Mouse (Mus musculus): ENCODE measurements around the gene Mpzl2. TPM values are rescaled to one million over a fixed set of nuclear protein-coding genes. Genes with fewer than 3 reads are reported as not detected.

The Mpzl2 gene
- polyA plus RNA-seq, 1 experiment from 2014 or later: not detected

DNA sequence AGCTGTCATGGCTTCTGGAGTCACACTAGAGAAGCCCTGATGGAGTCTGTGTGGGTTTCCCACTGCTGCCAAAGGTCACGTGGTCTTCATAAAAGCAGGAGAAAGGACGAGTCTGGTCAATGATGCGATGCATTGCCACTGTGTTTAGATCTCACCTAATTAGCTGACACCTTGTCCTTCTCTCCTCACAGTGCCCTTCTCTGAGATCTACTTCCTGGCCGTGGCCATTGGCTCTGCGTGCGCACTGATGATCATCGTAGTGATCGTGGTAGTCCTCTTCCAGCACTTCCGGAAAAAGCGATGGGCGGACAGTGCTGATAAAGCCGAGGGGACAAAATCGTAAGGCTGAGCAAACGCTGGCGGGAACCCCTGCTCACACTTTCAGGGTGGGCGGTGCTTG, 7.4 kb downstream of the Mpzl2 start:
- Histone ChIP-seq H3K79me2 (ENCODE audit: inconsistent target) (no peaks in the 10 kb centered on the region), H3K36me3 (ENCODE audit: inconsistent target) (no peaks in the 10 kb centered on the region), H3K27ac (no peak overlapping the region), H3K4me3 (ENCODE audit: inconsistent target) (no peak overlapping the region)
- 89% methylated on average over 16 of the region's 16 CpGs for WGBS (ENCODE audit: missing documents)

- Histone ChIP-seq H3K4me3 (ENCODE audit: inconsistent target) (no peak overlapping the region), H3K36me3 (ENCODE audit: inconsistent target) (no peaks in the 10 kb centered on the region), H3K79me2 (ENCODE audit: inconsistent target) (no peaks in the 10 kb centered on the region), H3K27ac (no peak overlapping the region)
- 16% methylated on average over 4 of the region's 4 CpGs for WGBS (ENCODE audit: missing documents)
These were observed 8.9 kb downstream of the Mpzl2 start for GRCm38 (mm10) chr9:45048511-45048910.

DNA sequence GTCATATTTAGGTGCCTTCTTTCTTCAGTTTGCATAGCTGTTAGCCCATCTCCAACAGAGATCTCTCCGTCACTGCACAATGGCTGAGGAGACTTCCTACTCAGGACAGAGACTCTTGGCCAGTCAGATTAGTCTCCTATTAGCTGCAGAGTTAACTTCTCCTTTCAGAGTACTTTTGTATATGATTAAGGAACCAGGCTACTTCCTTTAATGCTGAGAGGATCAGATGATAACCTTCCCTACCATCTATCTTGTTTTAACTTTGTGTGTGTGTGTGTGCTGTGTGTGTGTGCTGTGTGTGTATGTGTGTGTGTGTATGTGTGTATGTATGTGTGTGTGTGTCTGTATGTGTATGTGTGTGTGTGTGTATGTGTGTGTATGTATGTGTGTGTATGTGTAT, 10.1 kb downstream of the Mpzl2 start:
- Histone ChIP-seq H3K4me3 (ENCODE audit: inconsistent target) (no peak overlapping the region), H3K36me3 (ENCODE audit: inconsistent target) (no peaks in the 10 kb centered on the region), H3K79me2 (ENCODE audit: inconsistent target) (no peaks in the 10 kb centered on the region), H3K27ac (no peak overlapping the region)
- 6% methylated on average over 1 of the region's 1 CpGs for WGBS (ENCODE audit: missing documents)

DNA sequence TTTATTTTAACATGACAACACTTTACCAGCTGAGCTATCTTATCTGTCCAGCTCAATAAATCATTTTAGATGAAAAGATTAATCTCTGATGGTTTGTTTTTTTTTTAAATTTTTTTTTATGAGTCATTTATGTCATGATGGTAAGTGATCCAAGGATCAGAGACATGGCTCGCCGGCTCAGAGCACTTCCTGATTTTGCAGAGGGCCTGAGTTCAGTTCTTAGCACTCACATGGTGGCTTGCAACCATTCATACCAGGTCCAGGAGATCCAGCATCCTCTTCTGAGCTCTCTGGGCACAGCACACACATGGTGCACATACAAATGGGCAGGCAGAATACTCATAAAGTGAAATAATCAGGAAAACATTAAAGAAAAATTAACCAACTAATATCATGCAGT, 10.7 kb downstream of the Mpzl2 start:
- H3K4me3 ChIP-seq (ENCODE audit: inconsistent target): no peak overlapping the region
- H3K27ac ChIP-seq: no peak overlapping the region
- H3K79me2 ChIP-seq (ENCODE audit: inconsistent target): no peaks in the 10 kb centered on the region
- WGBS (ENCODE audit: missing documents): 63% methylated on average over 2 of the region's 2 CpGs
- H3K36me3 ChIP-seq (ENCODE audit: inconsistent target): no peaks in the 10 kb centered on the region

GRCm38 (mm10) chr9:45055082-45055713, 15.6 kb downstream of the Mpzl2 start, which contains the start of gene Mpzl3:
Gene Mpzl3 (plus strand): TSS chr9:45055186.
- H3K79me2 ChIP-seq (ENCODE audit: inconsistent target): no peaks in the 10 kb centered on the region
- peak within 1 kb of the TSS; percentile 22 for H3K4me3 ChIP-seq (ENCODE audit: inconsistent target)
- no peak within 1 kb of the TSS for H3K27ac ChIP-seq
- H3K36me3 ChIP-seq (ENCODE audit: inconsistent target): no peaks in the 10 kb centered on the region
- 6% methylated on average over 30 of the region's 33 CpGs for WGBS (ENCODE audit: missing documents)

- H3K36me3 ChIP-seq (ENCODE audit: inconsistent target): no peaks in the 10 kb centered on the region
These were observed 18.8 kb downstream of the Mpzl2 start for GRCm38 (mm10) chr9:45058304-45058940.

DNA sequence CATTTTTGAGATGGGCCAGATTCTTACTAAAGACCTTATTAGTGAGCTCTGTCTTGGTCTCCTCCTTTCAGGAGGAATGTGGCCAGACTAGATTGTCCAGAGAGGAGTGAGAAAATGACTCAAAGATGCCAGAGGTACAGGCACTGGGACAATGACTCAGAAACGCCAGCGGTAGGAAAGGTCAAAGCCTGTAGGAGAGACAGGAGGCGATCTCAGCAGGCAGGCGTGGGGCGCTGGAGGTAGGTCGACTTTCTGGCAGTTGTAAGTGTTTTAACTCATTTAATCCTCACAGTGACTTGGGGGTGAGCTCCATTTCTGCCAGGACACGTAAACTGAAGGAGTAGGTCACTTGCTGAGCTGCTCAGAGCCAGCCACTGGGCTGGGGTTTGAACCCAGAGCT, 20.6 kb downstream of the Mpzl2 start:
- Histone ChIP-seq H3K36me3 (ENCODE audit: inconsistent target) (no peaks in the 10 kb centered on the region), H3K27ac (no peak overlapping the region), H3K4me3 (ENCODE audit: inconsistent target) (no peak overlapping the region), H3K79me2 (ENCODE audit: inconsistent target) (no peaks in the 10 kb centered on the region)
- 88% methylated on average over 7 of the region's 7 CpGs for WGBS (ENCODE audit: missing documents)

More at GRCm38 (mm10) chr9:45058304-45058940, 18.8 kb downstream of the Mpzl2 start:
- Histone ChIP-seq H3K79me2 (ENCODE audit: inconsistent target) (no peaks in the 10 kb centered on the region), H3K4me3 (ENCODE audit: inconsistent target) (no peak overlapping the region), H3K27ac (no peak overlapping the region)
- WGBS (ENCODE audit: missing documents): 62% methylated on average over 5 of the region's 5 CpGs

GRCm38 (mm10) chr9:45062677-45063076, 23.1 kb downstream of the Mpzl2 start:
- Histone ChIP-seq H3K27ac (no peak overlapping the region), H3K4me3 (ENCODE audit: inconsistent target) (no peak overlapping the region)

DNA sequence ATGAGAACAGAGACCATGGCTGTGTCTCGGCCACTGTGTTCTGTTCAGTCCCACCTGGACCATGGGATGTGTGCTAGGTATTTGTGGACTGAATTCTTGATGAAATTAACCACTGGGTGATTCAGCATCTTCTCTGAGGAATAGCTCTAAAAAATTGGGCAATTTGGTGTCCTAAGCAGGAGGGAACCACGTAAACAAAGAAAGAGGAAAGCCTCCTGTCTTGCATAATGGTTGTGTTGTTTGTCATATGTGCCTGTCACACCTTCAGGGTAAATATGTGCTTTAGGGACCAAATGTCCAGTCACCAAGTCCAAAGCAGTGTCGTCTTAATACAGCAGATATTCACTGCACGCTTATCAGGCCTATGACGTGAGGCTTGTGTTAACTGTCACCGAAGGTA, 24.8 kb downstream of the Mpzl2 start:
- Histone ChIP-seq H3K79me2 (ENCODE audit: inconsistent target) (no peaks in the 10 kb centered on the region), H3K36me3 (ENCODE audit: inconsistent target) (no peaks in the 10 kb centered on the region), H3K27ac (no peak overlapping the region), H3K4me3 (ENCODE audit: inconsistent target) (no peak overlapping the region)
- WGBS (ENCODE audit: missing documents): 83% methylated on average over 6 of the region's 6 CpGs

More at GRCm38 (mm10) chr9:45062677-45063076, 23.1 kb downstream of the Mpzl2 start:
- Histone ChIP-seq H3K36me3 (ENCODE audit: inconsistent target) (no peaks in the 10 kb centered on the region), H3K79me2 (ENCODE audit: inconsistent target) (no peaks in the 10 kb centered on the region)
- WGBS (ENCODE audit: missing documents): 30% methylated on average over 3 of the region's 3 CpGs

GRCm38 (mm10) chr9:45066735-45067134, 27.1 kb downstream of the Mpzl2 start:
- Histone ChIP-seq H3K79me2 (ENCODE audit: inconsistent target) (no peaks in the 10 kb centered on the region), H3K27ac (no peak overlapping the region), H3K36me3 (ENCODE audit: inconsistent target) (no peaks in the 10 kb centered on the region), H3K4me3 (ENCODE audit: inconsistent target) (no peak overlapping the region)
- WGBS (ENCODE audit: missing documents): 84% methylated on average over 4 of the region's 4 CpGs

GRCm38 (mm10) chr9:45071800-45072199, 32.2 kb downstream of the Mpzl2 start:
- 86% methylated on average over 3 of the region's 3 CpGs for WGBS (ENCODE audit: missing documents)
- Histone ChIP-seq H3K27ac (no peak overlapping the region), H3K79me2 (ENCODE audit: inconsistent target) (no peaks in the 10 kb centered on the region), H3K4me3 (ENCODE audit: inconsistent target) (no peak overlapping the region), H3K36me3 (ENCODE audit: inconsistent target) (no peaks in the 10 kb centered on the region)

DNA sequence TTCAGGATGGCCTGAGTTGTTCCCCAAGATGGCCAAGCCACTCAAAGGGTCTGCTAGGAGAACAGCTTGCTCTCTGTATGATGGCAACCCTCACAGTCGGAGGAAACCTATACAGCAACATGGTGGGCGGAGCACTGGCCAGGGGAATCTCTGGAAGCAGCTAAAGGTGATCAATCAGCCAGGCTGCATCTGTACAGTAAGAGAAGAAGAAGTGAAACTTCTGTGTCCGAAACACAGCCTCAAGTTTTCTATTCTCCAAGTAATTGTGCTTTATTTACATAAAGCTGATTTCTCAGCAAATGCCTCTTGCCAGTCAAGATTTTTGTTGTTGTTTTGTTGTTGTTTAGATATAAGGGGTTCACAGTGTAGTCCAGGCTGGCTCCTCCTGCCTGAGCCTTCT, 38.3 kb downstream of the Mpzl2 start:
- Histone ChIP-seq H3K36me3 (ENCODE audit: inconsistent target) (no peaks in the 10 kb centered on the region), H3K27ac (no peak overlapping the region), H3K4me3 (ENCODE audit: inconsistent target) (no peak overlapping the region), H3K79me2 (ENCODE audit: inconsistent target) (no peaks in the 10 kb centered on the region)
- WGBS (ENCODE audit: missing documents): 34% methylated on average over 3 of the region's 3 CpGs

DNA sequence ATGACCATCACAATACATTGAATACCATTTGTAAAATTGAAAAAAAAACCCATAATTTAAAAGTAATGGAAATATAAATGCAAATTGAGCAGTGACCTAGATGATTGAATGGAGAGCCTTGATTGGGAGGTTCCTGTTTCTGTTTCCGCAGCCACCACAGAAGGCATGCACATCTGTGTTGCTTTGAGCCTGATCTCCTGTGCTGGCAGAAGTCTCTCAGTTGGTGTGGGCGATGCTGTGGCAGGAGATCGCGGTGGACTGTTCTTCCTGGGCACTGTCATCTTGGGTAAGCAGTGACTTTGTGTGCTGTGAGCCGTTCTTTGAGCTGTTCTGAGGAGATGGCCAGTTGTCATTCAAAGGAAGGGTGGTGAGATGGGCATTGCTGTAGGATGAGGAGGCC, 39.4 kb downstream of the Mpzl2 start, which contains the start of gene Jaml:
TSS of gene Jaml (plus strand) at position 173 of the 400 bp plus-strand sequence.
- H3K27ac ChIP-seq: no peak within 1 kb of the TSS
- H3K4me3 ChIP-seq (ENCODE audit: inconsistent target): no peak within 1 kb of the TSS
- no peaks in the 10 kb centered on the region for H3K36me3 ChIP-seq (ENCODE audit: inconsistent target)
- WGBS (ENCODE audit: missing documents): 11% methylated on average over 5 of the region's 5 CpGs
- no peaks in the 10 kb centered on the region for H3K79me2 ChIP-seq (ENCODE audit: inconsistent target)

GRCm38 (mm10) chr9:45083132-45083531, 43.5 kb downstream of the Mpzl2 start:
- 94% methylated on average over 3 of the region's 3 CpGs for WGBS (ENCODE audit: missing documents)
- Histone ChIP-seq H3K36me3 (ENCODE audit: inconsistent target) (no peaks in the 10 kb centered on the region), H3K79me2 (ENCODE audit: inconsistent target) (no peaks in the 10 kb centered on the region), H3K4me3 (ENCODE audit: inconsistent target) (no peak overlapping the region), H3K27ac (no peak overlapping the region)

- H3K79me2 ChIP-seq (ENCODE audit: inconsistent target): no peaks in the 10 kb centered on the region
- no peaks in the 10 kb centered on the region for H3K36me3 ChIP-seq (ENCODE audit: inconsistent target)
- no peak overlapping the region for H3K27ac ChIP-seq
- no peak overlapping the region for H3K4me3 ChIP-seq (ENCODE audit: inconsistent target)
- WGBS (ENCODE audit: missing documents): 9% methylated on average over 5 of the region's 5 CpGs
These were observed 45.0 kb downstream of the Mpzl2 start for GRCm38 (mm10) chr9:45084556-45084955.

All from macrophage (primary cell).